Mouse (Mus musculus) frontal cortex, postnatal 25 days (tissue): ENCODE results near the gene Sema3a.
A peak's percentile ranks its signal among the peaks of the same experiment; 100 is the strongest.
"Not testable (repeated sequence)": the region's sequence is repeated elsewhere in the genome, so short reads cannot be mapped to it uniquely, and the experiment has no call there.

Experiments used
- DNase-seq, 2 experiments: peaks; one replicate each; pipeline ENCODE4 v3.0.0; 2022; ENCODE audit warnings: low spot score in 2 of 2

Sema3a gene

DNA sequence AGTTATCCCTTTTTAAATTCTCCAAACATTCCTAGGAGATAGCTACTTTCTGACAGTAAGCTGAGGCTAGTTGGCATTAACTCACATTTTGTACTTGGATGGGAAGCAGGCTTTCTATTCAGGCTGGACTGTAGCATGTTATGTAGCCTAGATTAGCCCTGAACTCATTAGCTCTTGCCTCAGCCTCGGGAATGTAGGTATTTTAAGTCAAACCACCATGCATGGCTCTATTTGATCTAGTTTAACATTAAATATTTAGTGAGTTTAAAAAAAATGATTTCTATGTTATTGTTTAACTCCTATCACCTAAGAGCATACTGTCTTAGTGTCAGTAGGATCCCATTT lies 423.0 kb downstream of the Sema3a start:
- no peak for DNase-seq

DNA sequence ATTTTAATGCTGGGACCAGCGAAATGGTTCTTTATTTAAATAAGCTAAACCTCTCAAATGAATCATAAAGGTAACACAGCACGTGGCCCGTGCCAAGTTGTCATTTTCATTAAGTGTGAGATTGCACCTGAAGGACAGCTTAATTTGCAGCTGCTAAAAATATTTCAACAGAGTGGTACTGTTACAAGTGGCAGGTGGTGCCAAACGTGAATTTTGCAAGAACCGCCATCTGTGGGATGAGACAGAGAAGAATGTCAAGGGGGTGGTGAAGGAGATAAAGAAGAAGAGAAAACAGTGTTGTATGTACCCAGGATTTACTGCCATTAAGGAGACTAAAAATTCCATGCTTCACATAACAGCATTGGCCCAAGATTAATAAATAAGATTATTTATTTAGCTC lies 423.9 kb downstream of the Sema3a start:
- no peak for DNase-seq

DNA sequence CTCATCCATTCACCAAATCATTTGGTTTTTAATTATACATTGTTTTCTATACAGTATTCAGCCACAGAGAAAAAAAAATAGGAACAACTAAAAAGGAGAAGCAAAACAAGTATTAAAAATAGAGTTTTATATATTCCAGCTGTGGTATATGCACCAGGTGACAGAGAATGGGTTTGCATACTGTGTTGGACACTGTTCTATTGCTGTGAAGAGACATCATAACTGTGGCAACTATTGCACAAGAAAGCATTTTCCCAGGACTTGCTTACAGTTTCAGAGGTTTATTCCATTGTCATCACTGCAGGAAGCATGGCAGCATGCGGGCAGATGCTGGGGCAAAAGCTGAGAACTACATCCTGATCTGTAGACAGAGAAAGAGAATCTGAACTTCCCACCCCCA lies 425.7 kb downstream of the Sema3a start:
- DNase-seq: no peak

DNA sequence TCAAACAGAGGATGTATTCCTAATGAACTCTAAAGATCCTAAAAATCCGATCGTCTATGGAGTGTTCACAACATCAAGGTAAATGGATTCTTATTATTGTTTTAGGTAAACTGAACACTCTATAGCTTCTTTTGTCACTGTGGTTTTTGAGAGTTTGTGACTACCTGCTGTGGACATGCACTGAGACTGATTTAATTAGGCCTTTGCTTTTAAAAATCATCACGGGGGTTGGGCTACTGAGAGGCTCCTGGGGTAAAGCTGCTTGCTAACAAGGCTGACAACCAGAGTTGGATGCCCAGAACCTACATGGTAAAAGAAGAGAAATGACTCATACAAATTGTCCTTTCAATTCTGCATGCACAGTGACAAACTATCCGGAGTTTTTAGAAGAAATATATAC lies 432.0 kb downstream of the Sema3a start:
- no peak for DNase-seq

DNA sequence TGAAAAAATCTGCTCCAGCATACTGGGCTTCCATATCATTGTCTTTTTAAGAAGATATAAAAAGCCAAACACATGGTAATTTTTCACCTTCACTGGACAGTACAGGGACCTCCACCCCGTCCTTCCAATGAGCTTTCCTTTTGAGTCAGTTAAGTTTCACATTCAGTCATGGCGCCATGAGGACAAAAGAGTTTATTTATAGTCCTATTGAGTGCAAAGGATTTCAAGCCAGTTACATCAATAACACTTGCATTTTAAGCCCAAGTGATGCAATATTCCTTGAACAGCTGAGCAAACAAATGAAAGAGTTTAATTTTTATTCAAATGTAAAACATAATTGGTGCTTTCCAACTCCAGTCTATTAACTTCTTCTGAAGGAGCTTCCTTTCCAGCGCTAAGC lies 448.7 kb downstream of the Sema3a start:
- no peak for DNase-seq

DNA sequence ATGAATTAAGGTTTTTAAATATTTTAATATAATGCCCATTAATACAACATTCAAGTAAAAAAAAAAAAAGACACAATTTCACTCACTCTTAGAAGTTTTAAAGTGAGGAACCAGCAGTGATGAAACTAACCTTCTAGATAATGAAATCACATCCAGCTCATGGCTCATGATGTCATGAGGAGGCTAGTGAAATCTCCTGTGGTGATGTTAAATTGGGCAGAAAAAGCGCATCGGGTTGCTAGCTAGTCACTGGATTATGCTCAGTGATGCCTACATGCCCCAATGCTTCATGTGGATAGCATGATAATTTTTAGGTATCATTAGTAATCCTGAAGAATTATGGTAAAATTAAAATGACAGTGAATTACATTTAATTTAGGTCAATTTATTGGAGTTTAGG lies 453.9 kb downstream of the Sema3a start:
- no peak for DNase-seq

DNA sequence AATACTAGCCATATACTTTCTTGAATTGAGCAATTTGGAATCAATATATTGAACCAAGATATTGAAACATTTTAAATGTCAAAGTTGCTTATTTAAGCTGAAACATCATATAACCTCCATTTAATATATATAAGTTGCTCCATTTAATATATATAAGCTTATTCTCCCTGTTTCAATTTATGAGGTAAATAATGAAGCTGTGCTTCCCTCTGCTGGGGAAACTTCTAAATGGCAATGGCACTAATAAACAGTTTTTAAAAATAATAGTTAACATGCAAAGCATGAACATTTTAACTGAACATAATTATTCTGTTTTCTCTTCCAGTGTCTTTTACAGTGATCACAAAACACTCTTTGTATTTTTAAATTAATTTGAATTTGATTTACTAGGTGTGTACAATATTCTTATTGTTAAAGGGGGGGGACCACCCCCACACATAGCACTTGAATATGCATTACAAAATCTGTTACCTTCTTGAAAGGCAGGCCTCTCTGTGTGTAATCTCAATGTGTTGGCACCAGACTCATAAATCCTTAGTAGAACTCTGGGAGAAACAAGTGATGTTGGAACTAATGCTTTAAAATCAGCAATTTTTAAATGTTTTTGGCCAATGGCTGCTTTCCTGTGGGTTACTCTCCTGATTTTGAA lies 460.5 kb downstream of the Sema3a start:
- no peak for DNase-seq

DNA sequence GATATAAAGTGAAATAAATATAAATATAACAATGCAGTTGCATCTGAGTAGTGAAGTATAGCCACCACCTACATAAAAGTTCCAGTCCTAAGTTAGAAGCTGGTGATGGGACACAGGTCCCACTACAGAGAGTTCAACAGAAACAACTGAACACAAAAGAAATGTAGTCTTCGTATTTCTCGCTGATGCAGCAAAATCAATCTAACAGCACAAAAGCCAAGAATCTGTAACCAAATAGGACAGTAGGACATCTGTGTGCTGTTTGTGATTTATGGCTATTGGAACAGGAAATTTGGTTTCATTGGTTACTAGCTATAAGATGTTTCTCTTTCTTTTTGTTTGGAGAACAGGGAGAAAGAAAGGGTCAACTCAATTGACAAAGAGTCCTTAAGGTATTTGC lies 469.2 kb downstream of the Sema3a start:
- DNase-seq: no peak

DNA sequence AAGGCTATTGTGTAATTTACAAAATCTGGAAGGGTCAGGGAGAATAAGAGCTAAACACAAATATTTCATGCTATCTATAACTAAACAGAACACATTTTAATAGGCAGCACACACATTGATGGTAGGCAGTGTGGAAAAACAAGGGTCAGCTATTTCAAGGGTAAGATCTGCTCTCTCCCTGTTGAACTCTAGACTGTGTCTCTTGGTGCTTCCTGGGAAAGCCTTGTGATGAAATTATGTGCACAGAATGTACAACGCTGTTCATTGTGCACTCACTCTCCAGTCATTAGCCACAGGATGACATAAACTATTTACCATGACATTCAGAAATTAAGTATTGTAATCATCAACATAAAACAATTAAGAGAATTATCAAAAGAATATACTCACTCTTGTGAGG lies 486.4 kb downstream of the Sema3a start:
- no peak for DNase-seq

DNA sequence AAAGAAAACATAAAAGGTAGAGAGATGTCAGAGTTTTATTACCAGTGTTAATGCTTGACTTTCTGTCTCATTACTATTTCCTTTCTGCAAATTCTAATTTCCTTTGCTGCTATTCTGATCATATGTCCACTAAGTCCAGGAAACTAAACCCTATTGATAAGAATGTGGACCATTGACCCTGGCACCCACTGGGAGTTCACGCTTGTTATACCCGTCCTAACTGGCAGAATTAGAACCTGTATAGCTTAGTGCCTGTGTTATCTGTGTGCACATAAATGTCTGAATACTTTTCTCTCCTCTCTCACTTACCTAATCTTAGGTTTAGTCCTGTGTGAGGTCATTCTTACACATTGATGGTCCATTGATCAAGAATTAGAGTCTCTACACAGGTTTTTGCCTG lies 486.9 kb downstream of the Sema3a start:
- DNase-seq: no peak

DNA sequence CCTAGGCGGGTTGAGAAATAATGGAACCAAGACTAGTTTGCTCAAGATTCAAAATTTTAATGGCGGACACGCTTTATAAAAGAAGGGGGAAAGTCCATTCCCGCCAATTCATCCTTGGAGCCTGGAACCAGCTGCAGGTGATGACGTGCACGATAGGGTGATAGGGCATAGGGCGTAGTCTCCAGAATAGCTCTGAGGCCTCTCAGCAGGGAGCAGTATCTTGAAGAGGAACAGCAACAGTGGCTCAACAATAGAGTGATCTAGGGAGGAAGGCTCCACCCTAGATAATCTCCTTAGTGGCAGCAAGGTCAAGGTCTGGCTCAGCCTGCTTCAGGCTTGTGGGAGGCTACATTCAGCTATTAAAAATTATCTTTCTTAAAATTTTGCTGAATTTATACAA lies 489.4 kb downstream of the Sema3a start:
- DNase-seq: not testable (repeated sequence)

DNA sequence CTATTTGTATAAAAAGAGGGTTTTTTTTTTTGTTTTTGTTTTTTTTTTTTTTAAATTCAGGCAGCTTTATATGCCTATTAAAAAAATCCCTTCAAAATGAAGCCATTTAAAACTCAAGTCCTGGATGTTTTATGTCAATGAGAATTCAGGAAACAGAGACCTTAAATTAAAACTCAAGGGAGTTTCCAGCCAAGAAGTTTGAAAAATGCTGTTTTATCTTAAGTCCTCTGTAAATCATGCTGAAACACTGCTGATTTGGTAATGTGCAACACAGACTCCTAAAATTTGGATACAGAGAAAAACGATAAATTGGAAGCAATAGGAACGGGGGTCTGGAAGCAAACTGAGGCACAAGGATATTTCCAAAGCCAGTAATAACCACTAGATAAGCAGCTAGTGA lies 490.7 kb downstream of the Sema3a start:
- no peak for DNase-seq

DNA sequence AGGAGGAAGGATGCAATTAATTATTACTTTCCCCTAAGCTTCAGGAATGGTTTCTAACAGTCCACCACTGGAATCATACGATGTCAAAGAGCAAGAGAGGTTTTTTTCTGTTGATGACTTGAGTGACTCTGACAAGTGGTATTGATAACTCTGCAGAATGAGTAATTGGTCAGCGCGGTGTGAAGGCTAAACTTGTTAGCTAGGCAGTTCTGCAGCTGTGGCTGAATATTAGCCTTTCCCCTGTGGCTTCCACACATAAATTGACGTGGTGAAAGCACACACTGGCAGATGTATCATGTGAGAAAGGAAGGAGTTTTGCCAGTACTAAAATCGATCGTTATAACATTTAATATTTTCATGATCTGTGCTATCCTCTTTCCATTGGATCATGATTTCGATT lies 497.4 kb downstream of the Sema3a start:
- DNase-seq: no peak

DNA sequence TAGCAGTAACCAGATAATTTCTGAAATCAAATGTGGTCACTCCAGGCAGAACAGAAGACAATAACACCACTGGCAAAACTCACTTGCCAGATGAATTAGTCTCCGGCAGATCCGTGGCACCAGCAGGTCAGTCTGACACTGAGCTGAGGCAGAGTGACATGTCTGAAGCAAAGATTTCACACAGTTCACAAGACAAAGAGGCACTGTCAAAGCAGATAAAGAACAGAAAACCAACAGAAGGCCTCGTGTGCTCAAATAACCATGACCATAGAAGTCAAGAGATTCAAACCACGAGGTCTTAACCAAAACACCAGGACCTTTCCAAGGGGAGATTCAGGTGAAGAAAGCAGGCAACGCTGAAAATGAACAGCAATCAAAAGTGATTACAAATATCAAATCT lies 499.5 kb downstream of the Sema3a start:
- DNase-seq: no peak

DNA sequence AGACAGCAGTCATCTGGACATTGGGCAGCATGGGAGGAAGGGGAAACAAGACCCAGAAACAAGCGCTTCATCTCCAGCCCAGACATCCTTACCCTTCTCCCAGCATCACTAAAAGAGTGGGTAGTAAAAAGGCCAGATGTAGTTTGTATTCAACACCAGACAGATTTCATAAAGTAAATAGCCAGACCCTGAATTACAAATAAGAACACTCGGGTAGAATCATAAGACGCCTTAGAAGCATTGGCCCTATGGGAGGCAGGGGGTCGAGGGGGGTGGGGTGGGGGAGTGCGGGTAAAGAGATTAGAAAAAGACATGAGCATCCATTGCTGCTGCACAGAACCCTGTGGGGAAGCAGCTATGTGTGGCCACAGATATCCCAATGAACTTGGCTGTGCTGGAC lies 500.9 kb downstream of the Sema3a start:
- no peak for DNase-seq

DNA sequence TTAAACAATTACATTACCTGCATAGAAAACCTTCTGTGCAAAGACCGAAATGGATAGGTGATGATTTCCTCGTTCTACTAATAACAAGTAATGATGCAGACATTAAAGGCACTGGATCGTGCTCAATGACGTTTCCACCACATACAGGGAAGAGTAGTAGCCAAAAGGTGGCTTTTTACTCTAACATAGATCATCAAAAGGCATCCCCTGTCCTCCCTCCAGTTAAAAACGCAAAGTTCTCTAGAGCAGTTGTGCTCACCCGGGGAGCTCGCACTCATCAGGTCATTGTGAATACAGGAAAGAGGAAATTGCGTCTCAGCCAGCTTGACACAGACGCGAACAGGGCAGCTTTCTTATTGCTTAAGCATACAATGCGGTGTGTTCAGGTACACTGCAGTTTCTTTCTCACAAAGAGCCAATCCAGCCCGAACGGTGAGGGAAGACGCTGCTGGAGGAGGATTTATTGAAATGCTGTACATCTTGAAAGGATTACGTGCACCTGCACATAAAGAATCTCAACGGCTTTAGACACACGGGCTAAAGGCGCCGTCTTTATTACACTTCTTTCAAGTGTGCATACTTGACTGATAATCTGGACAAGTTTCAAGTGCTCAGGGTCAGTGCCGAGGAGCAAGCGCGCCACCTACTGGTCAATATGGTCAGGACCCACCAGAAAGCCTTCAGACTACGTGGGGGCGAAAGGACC lies 503.5 kb downstream of the Sema3a start:
- DNase-seq: peak; percentile 69 to 80

DNA sequence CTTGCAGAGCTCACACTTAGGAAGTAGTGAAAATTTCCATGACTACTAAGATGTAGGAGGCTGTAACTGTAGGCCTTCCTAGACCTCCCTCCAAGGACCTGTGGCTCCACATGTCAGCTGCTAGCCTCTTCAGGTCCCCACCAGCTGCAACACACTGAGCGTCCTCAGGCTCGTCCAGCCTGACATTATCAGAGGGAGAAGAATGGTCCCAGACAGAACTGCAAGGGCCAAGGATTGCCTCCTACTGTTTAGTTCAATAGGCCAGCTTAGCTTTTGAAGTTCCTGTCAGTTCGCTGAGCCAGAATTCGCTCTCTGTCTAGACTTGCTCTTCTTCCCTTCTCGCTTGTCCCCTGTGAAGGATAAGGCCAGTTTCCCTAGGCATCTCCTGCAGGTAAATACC lies 504.7 kb downstream of the Sema3a start:
- DNase-seq: no peak

DNA sequence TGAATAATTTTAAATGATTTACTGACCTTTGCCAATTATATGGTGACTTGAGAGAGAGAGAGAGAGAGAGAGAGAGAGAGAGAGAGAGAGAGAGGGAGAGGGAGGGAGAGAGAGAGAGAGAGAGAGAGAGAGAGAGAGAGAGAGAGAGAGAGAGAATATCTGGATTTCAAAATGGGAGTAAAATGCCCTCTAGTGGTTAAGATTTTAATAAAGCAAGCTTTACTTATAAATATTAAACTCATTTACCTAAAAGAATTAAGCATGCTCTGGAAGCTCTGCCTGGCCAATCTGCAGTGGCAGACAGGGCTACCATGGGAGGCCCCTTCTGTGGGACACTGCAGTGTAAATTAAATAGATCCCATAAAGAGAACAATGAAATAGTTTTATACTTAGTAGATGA lies 505.5 kb downstream of the Sema3a start:
- no peak for DNase-seq

DNA sequence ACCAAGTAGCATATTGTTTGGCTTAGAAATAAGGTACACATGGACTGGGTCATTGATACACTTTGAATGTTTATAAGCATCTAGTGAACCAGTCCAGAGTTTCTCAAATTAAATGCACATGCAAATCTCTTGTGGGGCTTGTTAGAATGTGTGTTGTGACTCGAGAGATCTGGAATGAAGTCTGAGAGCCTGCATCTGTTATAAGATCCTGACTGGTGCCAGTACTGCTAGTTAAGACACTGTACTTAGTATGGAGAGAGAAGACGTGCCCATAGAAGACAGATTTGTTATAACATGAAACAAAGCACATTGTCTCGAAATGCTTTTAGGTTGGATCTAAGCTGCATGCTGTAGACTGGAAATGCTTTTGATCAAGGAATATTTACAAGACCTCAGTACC lies 511.0 kb downstream of the Sema3a start:
- DNase-seq: no peak
